Mouse (Mus musculus) liver, embryonic 13.5 days (tissue): ENCODE data around the gene Lamtor5. TPM values are rescaled to one million over a fixed set of nuclear protein-coding genes. Genes with fewer than 3 reads are reported as not detected.
A peak's percentile ranks its signal among the peaks of the same experiment; 100 is the strongest.

Experiments used
- ATAC-seq: fragments of 200-750 bp; cut with Nextera tagmentation; 2 replicates; pipeline ENCODE4 v1.8.0; 2017; ENCODE audit warnings: low read depth, mild to moderate bottlenecking, moderate number of reproducible peaks, moderate library complexity
- DNase-seq: peaks from one replicate; pipeline ENCODE4 v3.0.0; 2022
- H3K27ac ChIP-seq: fragments of 300-500 bp; sonication (generic); 2 replicates; pipeline ENCODE4 v1.5.1; 2015; ENCODE audit warnings: moderate library complexity, mild to moderate bottlenecking, inconsistent platforms
- H3K27me3 ChIP-seq: fragments of 300-500 bp; sonication (generic); 2 replicates; pipeline ENCODE4 v1.6.1; 2015; ENCODE audit warnings: mild to moderate bottlenecking, inconsistent platforms
- H3K36me3 ChIP-seq: fragments of 300-500 bp; sonication (generic); 2 replicates; pipeline ENCODE4 v1.6.1; 2015; ENCODE audit warnings: mild to moderate bottlenecking, inconsistent platforms
- H3K4me1 ChIP-seq: fragments of 300-500 bp; sonication (generic); replicated peaks from 2 replicates; pipeline ENCODE4 v1.6.1; 2015; ENCODE audit warnings: inconsistent platforms
- H3K4me2 ChIP-seq: fragments of 300-500 bp; sonication (generic); 2 replicates; pipeline ENCODE4 v1.6.1; 2015; ENCODE audit warnings: inconsistent platforms, mild to moderate bottlenecking, moderate library complexity
- H3K4me3 ChIP-seq: fragments of 300-500 bp; sonication (generic); replicated peaks from 2 replicates; pipeline ENCODE4 v1.5.1; 2015; ENCODE audit warnings: mild to moderate bottlenecking, inconsistent platforms
- H3K9ac ChIP-seq: fragments of 300-500 bp; sonication (generic); 2 replicates; pipeline ENCODE4 v1.6.1; 2015; ENCODE audit warnings: mild to moderate bottlenecking, inconsistent platforms
- H3K9me3 ChIP-seq: fragments of 300-500 bp; sonication (generic); replicated peaks from 2 replicates; pipeline ENCODE4 v1.6.1; 2016; ENCODE audit warnings: inconsistent platforms
- WGBS: fragments of 180-500 bp; shearing (Covaris S2); methylation state at CpG from one replicate; pipeline ENCODE4 v1.1.7; 2015; ENCODE audit not compliant: insufficient replicate concordance; 5-methylcytosine and 5-hydroxymethylcytosine counted together
- polyA plus RNA-seq: library from polyadenylated mRNA; unstranded; fragments of >200 nt; fragmentation: Nextera tagmentation; extraction: Ambion mirVana; gene quantifications from 2 replicates; pipeline ENCODE4 v1.2.1, GENCODE M21; 2015

The Lamtor5 gene
- polyA plus RNA-seq, 1 experiment from 2014 or later: 131 TPM

DNA sequence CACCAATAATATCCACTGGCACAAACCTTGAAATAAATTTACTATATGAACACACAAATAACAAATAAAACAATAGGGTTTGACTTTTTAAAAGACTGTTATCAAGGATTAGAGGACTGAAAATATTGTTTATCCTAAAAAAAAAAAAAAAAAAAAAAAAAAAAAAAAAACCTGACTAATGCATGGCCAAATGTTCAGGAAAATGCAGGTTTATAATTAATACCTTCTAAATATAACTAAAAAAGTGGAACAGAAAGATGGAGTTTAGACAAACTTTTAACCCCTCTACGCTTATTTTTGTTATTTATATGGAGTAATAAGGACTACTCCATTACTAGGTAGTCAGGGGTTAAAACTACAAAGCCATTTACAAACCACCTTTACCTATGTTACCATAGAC, 47.8 kb downstream of the Lamtor5 start:
- 95% methylated on average over 1 of the region's 1 CpGs for WGBS
- Histone ChIP-seq H3K4me3 (no peak overlapping the region), H3K4me2 (no peak overlapping the region), H3K27me3 (no peaks in the 10 kb centered on the region), H3K27ac (no peak overlapping the region), H3K9ac (no peak overlapping the region), H3K4me1 (peaks cover 63% of the 10 kb centered on the region), H3K9me3 (no peaks in the 10 kb centered on the region), H3K36me3 (peaks cover 65% of the 10 kb centered on the region)
- DNase-seq (no peak), ATAC-seq (no peak)

DNA sequence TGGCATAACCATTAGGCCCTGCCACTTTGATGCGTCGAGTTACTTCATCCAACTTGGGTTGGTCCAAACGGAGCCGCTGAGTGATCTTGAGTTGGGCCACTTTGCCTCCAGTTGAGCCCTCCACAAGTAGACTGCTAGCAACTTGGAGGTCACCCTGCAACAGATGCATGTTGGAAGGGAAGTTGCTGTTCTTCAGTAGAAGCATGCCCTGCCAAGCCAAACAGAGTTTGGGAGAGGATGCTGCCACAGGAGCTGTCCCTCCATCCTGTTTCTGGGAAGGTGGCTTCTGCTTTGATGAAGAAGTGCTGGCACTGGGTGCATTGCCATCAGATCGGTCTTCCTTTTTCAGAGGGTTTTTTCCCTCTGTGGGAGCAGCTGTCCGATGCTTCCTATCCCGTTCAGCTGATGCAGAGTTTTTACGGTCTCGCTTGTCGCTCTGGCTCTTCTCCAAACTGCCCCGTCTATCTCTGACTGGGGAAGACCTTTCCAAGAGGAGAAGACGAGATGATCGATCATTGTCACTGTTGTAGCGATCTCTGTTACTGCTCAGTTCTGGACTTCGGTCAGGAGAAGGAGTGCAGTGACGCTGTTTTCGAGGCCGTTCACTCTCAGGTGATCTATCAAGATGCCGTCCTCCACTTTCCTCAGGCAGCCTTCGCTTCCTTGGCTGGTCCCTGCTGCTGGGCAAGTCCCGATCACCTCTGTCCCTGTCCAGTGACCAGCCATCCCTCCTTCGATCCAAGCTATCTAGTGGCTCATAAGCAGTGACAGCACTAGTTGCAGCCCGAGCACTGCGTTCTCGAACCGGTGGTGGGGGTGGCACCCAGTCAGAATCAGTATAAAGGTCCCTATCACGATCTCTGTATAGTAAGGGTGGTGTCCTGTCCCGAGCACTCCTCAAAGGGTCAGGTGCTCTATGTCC, 52.1 kb downstream of the Lamtor5 start:
- Histone ChIP-seq H3K4me1 (peaks cover 43% of the 10 kb centered on the region), H3K27me3 (no peaks in the 10 kb centered on the region), H3K27ac (no peak overlapping the region), H3K36me3 (peaks cover 42% of the 10 kb centered on the region), H3K9ac (peak overlapping the region; percentile 94), H3K4me3 (peak overlapping the region; percentile 99), H3K9me3 (no peaks in the 10 kb centered on the region), H3K4me2 (peak overlapping the region; percentile 94)
- 69% methylated on average over 28 of the region's 28 CpGs for WGBS
- ATAC-seq: no peak
- no peak for DNase-seq

GRCm38 (mm10) chr3:107331746-107332126, 53.1 kb downstream of the Lamtor5 start:
- Histone ChIP-seq H3K4me2 (peak overlapping the region; percentile 94), H3K36me3 (peaks cover 36% of the 10 kb centered on the region), H3K27me3 (no peaks in the 10 kb centered on the region), H3K4me3 (peak overlapping the region; percentile 99), H3K4me1 (peaks cover 39% of the 10 kb centered on the region), H3K9ac (peak overlapping the region; percentile 94), H3K9me3 (no peaks in the 10 kb centered on the region), H3K27ac (peak overlapping the region; percentile 90)
- no peak for DNase-seq
- no peak for ATAC-seq
- 11% methylated on average over 17 of the region's 17 CpGs for WGBS

GRCm38 (mm10) chr3:107332127-107332959, 53.7 kb downstream of the Lamtor5 start:
- no peaks in the 10 kb centered on the region for H3K27me3 ChIP-seq
- H3K9ac ChIP-seq: peak overlapping the region; percentile 94
- peak overlapping the region; percentile 99 for H3K4me3 ChIP-seq
- WGBS: under 1% methylated on average over 75 of the region's 75 CpGs
- H3K9me3 ChIP-seq: no peaks in the 10 kb centered on the region
- peaks cover 39% of the 10 kb centered on the region for H3K4me1 ChIP-seq
- no peak for ATAC-seq
- H3K4me2 ChIP-seq: peak overlapping the region; percentile 94
- peaks cover 34% of the 10 kb centered on the region for H3K36me3 ChIP-seq
- H3K27ac ChIP-seq: peak overlapping the region; percentile 90
- DNase-seq: peak; percentile 37

GRCm38 (mm10) chr3:107332960-107333380, 54.3 kb downstream of the Lamtor5 start:
- H3K4me3 ChIP-seq: peak overlapping the region; percentile 99
- H3K27me3 ChIP-seq: no peaks in the 10 kb centered on the region
- no peaks in the 10 kb centered on the region for H3K9me3 ChIP-seq
- H3K9ac ChIP-seq: peak overlapping the region; percentile 94
- H3K27ac ChIP-seq: peak overlapping the region; percentile 97
- peak; percentile 87 for ATAC-seq
- H3K4me2 ChIP-seq: peak overlapping the region; percentile 94
- WGBS: under 1% methylated on average over 37 of the region's 37 CpGs
- H3K4me1 ChIP-seq: peaks cover 36% of the 10 kb centered on the region
- H3K36me3 ChIP-seq: peaks cover 30% of the 10 kb centered on the region
- peak; percentile 96 for DNase-seq

Other genes with a start within 250 kb of the Lamtor5 start
- 1.4 and 1.7 TPM in 2 replicates for gene Kcna3, start 242.7 kb upstream of the Lamtor5 start, polyA plus RNA-seq
- gene Kcna2, start 177.7 kb upstream of the Lamtor5 start, polyA plus RNA-seq: 0.03 and 0.05 TPM in 2 replicates
- not detected in 2 replicates for gene Kcna10, start 95.8 kb upstream of the Lamtor5 start, polyA plus RNA-seq
- gene Cym, start 57.1 kb upstream of the Lamtor5 start, polyA plus RNA-seq: 3.1 and 6.4 TPM in 2 replicates
- gene A630076J17Rik, start 48.2 kb upstream of the Lamtor5 start, polyA plus RNA-seq: not detected in 2 replicates
- gene Prok1, start 39.2 kb upstream of the Lamtor5 start, polyA plus RNA-seq: not detected in 2 replicates
- gene Slc16a4, start 12.4 kb downstream of the Lamtor5 start, polyA plus RNA-seq: 0.59 and 0.67 TPM in 2 replicates
- gene Rbm15, start 54.8 kb downstream of the Lamtor5 start, polyA plus RNA-seq: 9.6 and 11.9 TPM in 2 replicates
- not detected in 2 replicates for gene Kcnc4, start 180.7 kb downstream of the Lamtor5 start, polyA plus RNA-seq
- 0.27 and 0.37 TPM in 2 replicates for gene Slc6a17, start 239.2 kb downstream of the Lamtor5 start, polyA plus RNA-seq